8 mouse cellular contexts compared by ENCODE assay signal in the genomic region with DNA sequence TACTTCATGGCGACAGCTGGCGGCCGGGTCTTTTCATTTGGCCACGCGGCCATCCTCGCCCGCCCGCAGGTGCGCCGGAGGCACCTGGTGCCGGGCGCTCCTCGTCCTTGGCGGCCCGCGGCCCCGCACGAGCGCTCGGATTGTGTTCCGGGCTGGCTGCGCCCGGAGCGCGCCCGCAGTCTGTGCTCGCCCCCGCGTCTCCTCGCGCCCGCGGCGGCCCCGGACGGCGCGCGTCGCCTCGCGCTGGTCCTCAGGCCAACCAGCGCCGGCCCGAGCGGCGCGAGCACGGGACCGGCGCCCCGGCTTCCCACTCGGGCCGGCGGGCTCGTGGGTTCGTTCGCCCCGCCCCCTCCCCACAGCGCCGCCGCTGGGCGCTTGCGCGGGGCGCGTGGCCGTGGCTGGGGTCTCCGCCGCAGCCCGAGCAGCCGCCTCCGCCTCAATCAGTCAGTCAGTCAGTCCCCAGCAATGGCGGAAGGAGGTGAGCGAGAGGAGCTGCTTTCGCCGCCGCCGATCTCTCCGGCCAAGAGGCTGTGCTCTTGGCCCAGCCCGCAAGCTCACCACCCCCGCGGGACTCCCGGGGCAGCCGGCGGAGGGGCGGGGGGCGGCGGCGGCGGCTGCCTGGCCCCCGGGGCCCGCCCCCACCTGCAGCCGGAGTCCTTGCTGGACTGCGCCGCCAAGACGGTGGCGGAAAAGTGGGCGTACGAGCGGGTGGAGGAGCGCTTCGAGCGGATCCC. TPM values are rescaled to one million over a fixed set of nuclear protein-coding genes. Genes with fewer than 3 reads are reported as not detected.
A peak's percentile ranks its signal among the peaks of the same experiment; 100 is the strongest.
DNase-seq lines count a peak whose midpoint lies in the region; ATAC-seq and TF ChIP-seq lines count a peak whose summit lies in the region.

A gene (plus strand): TSS at position 382 of the 734 bp plus-strand sequence.

- H3K9me3 ChIP-seq in heart, embryonic 12.5 days (replicated peaks), result no peaks in the 10 kb centered on the region
- no peaks in the 10 kb centered on the region for H3K9me3 ChIP-seq in kidney, embryonic 16.5 days (ENCODE audit: low read length)
- H3K9me3 ChIP-seq in midbrain, postnatal 0 days (ENCODE audit: low read length), result no peaks in the 10 kb centered on the region
- no peaks in the 10 kb centered on the region for H3K9me3 ChIP-seq in stomach, embryonic 15.5 days

- TF ChIP-seq POLR2A in embryonic fibroblast, embryonic 13.5 days (IDR thresholded peaks at IDR 0.05; ENCODE audit: low read depth, low read length), result no peak

- under 1% methylated on average over 104 of the region's 104 CpGs for WGBS in heart, embryonic 12.5 days
- WGBS in kidney, embryonic 16.5 days, result under 1% methylated on average over 81 of the region's 104 CpGs
- WGBS in midbrain, postnatal 0 days, result under 1% methylated on average over 83 of the region's 104 CpGs
- WGBS in stomach, embryonic 15.5 days, result under 1% methylated on average over 93 of the region's 104 CpGs

- H3K9ac ChIP-seq in heart, embryonic 12.5 days, result peak within 1 kb of the TSS; percentile 80
- H3K9ac ChIP-seq in kidney, embryonic 16.5 days (replicated peaks; ENCODE audit: low read length), result peak within 1 kb of the TSS; percentile 82
- H3K9ac ChIP-seq in midbrain, postnatal 0 days (replicated peaks; ENCODE audit: low read length, poor library complexity, severe bottlenecking), result peak within 1 kb of the TSS; percentile 86
- peak within 1 kb of the TSS; percentile 44 for H3K9ac ChIP-seq in stomach, embryonic 15.5 days

- no peaks in the 10 kb centered on the region for H3K36me3 ChIP-seq in heart, embryonic 12.5 days
- H3K36me3 ChIP-seq in kidney, embryonic 16.5 days (ENCODE audit: insufficient read depth, low read length), result no peaks in the 10 kb centered on the region
- no peaks in the 10 kb centered on the region for H3K36me3 ChIP-seq in midbrain, postnatal 0 days (ENCODE audit: insufficient read depth, low read length)
- H3K36me3 ChIP-seq in stomach, embryonic 15.5 days, result no peaks in the 10 kb centered on the region

- DNase-seq in brain, adult 2 months (ENCODE audit: low read depth, low spot score), result peak; percentile 92
- peak; percentile 39 for DNase-seq in liver
- peak; percentile 92 for DNase-seq in midbrain, postnatal 0 days (ENCODE audit: low spot score)

- H3K4me1 ChIP-seq in embryonic fibroblast, embryonic 13.5 days (ENCODE audit: control insufficient read depth, insufficient read depth, low read length), result no peaks in the 10 kb centered on the region
- H3K4me1 ChIP-seq in heart, embryonic 12.5 days (replicated peaks), result no peaks in the 10 kb centered on the region
- H3K4me1 ChIP-seq in kidney, embryonic 16.5 days (ENCODE audit: insufficient read depth, low read length), result peaks cover 6% of the 10 kb centered on the region; the same call in 1 of the 2 replicates
- no peaks in the 10 kb centered on the region for H3K4me1 ChIP-seq in midbrain, postnatal 0 days (ENCODE audit: insufficient read depth, low read length)
- H3K4me1 ChIP-seq in stomach, embryonic 15.5 days, result 0 out of 2 replicates have a peak, but pooled peaks cover 6% of the 10 kb centered on the region

- no peak within 1 kb of the TSS for H3K27ac ChIP-seq in embryonic fibroblast, embryonic 13.5 days (ENCODE audit: insufficient read depth, low read length)
- peak within 1 kb of the TSS; percentile 74 for H3K27ac ChIP-seq in heart, embryonic 12.5 days (ENCODE audit: poor library complexity, severe bottlenecking)
- H3K27ac ChIP-seq in kidney, embryonic 16.5 days (ENCODE audit: low read length), result peak within 1 kb of the TSS; percentile 90
- H3K27ac ChIP-seq in midbrain, postnatal 0 days (ENCODE audit: low read depth, low read length), result peak within 1 kb of the TSS; percentile 91
- H3K27ac ChIP-seq in stomach, embryonic 15.5 days, result peak within 1 kb of the TSS; percentile 70; the same call in 1 of the 2 replicates

- TF ChIP-seq CTCF in embryonic fibroblast, embryonic 13.5 days (IDR thresholded peaks at IDR 0.05; ENCODE audit: borderline replicate concordance, insufficient read depth, low read length), result no peak
- peak; percentile 24 for TF ChIP-seq CTCF in midbrain, postnatal 0 days (IDR thresholded peaks at IDR 0.05)

- peak within 1 kb of the TSS; percentile 63 for H3K4me3 ChIP-seq in embryonic fibroblast, embryonic 13.5 days (ENCODE audit: insufficient read depth, low read length)
- H3K4me3 ChIP-seq in heart, embryonic 12.5 days, result peak within 1 kb of the TSS; percentile 75
- peak within 1 kb of the TSS; percentile 84 for H3K4me3 ChIP-seq in kidney, embryonic 16.5 days (ENCODE audit: low read length)
- H3K4me3 ChIP-seq in midbrain, postnatal 0 days (ENCODE audit: low read depth, low read length), result peak within 1 kb of the TSS; percentile 90
- H3K4me3 ChIP-seq in stomach, embryonic 15.5 days (replicated peaks), result peak within 1 kb of the TSS; percentile 82

- H3K4me2 ChIP-seq in heart, embryonic 12.5 days, result peak within 1 kb of the TSS; percentile 98
- H3K4me2 ChIP-seq in kidney, embryonic 16.5 days (replicated peaks; ENCODE audit: low read depth, low read length), result peak within 1 kb of the TSS; percentile 90
- H3K4me2 ChIP-seq in midbrain, postnatal 0 days (ENCODE audit: low read depth, low read length, poor library complexity, severe bottlenecking), result peak within 1 kb of the TSS; percentile 76
- peak within 1 kb of the TSS; percentile 98 for H3K4me2 ChIP-seq in stomach, embryonic 15.5 days

- ATAC-seq in CD4-positive, CD25-positive, alpha-beta regulatory T cell, adult 4 months, result peak; percentile 55
- peak; percentile 90 for ATAC-seq in heart, embryonic 12.5 days (ENCODE audit: insufficient number of reproducible peaks, low FRiP score)
- ATAC-seq in kidney, embryonic 16.5 days (ENCODE audit: low FRiP score, low TSS enrichment), result peak; percentile 92
- ATAC-seq in midbrain, postnatal 0 days (ENCODE audit: low FRiP score), result peak; percentile 95
- peak; percentile 85 for ATAC-seq in stomach, embryonic 15.5 days (ENCODE audit: insufficient read depth, low FRiP score, low read depth)

- peaks cover 6% of the 10 kb centered on the region for H3K27me3 ChIP-seq in heart, embryonic 12.5 days (replicated peaks)
- H3K27me3 ChIP-seq in kidney, embryonic 16.5 days (ENCODE audit: insufficient read depth, low read length), result peaks cover 4% of the 10 kb centered on the region; the same call in 1 of the 2 replicates
- no peaks in the 10 kb centered on the region for H3K27me3 ChIP-seq in midbrain, postnatal 0 days (ENCODE audit: insufficient read depth, low read length)
- H3K27me3 ChIP-seq in stomach, embryonic 15.5 days (replicated peaks), result peaks cover 12% of the 10 kb centered on the region; the same call in 1 of the 2 replicates

RNA-seq across cellular contexts. Expression of the gene that starts here (rescaled TPM):
- not detected for polyA plus RNA-seq in CD4-positive, CD25-positive, alpha-beta regulatory T cell, adult 4 months (2017; shearing (Covaris generic))
- polyA plus RNA-seq in embryonic fibroblast, embryonic 13.5 days (2011; ENCODE audit: insufficient read length, low read depth, missing spikeins), result not detected in 2 replicates
- polyA plus RNA-seq in heart, embryonic 12.5 days (2016; fragmentation: Nextera tagmentation; extraction: Ambion mirVana), result 0.50 and 0.79 TPM in 2 replicates
- polyA plus RNA-seq in kidney, embryonic 16.5 days (2015; fragmentation: Nextera tagmentation; extraction: Ambion mirVana), result 1.6 and 2.1 TPM in 2 replicates
- 20.1 and 23.0 TPM in 2 replicates for total RNA-seq in midbrain, postnatal 0 days (2014; rRNA removed)
- 2.2 and 2.4 TPM in 2 replicates for polyA plus RNA-seq in midbrain, postnatal 0 days (2015; fragmentation: Nextera tagmentation; extraction: Ambion mirVana)
- polyA plus RNA-seq in stomach, embryonic 15.5 days (2015; fragmentation: Nextera tagmentation; extraction: Ambion mirVana), result 0.58 and 0.67 TPM in 2 replicates

Comparison
In these comparisons a context has a peak if more than half of its experiments do, and no peak if none do; other contexts are left out.
1. Peak in ATAC-seq in CD4-positive, CD25-positive, alpha-beta regulatory T cell, adult 4 months; RNA of the gene not detected or under 1 TPM.
2. Peak in ATAC-seq, H3K4me3 ChIP-seq, H3K27ac ChIP-seq, H3K9ac ChIP-seq and H3K4me2 ChIP-seq in heart, embryonic 12.5 days; RNA of the gene not detected or under 1 TPM.
3. Peak in ATAC-seq, H3K4me3 ChIP-seq, H3K27ac ChIP-seq, H3K9ac ChIP-seq and H3K4me2 ChIP-seq in stomach, embryonic 15.5 days; RNA of the gene not detected or under 1 TPM.
4. DNase-seq: peak in every context shown above with its lines; median percentile 92 in brain, adult 2 months; 92 in midbrain, postnatal 0 days; 39 in liver.